Mouse (Mus musculus) kidney, postnatal 0 days (tissue): Measurements from ENCODE around the gene Kcna2. TPM values are rescaled to one million over a fixed set of nuclear protein-coding genes. Genes with fewer than 3 reads are reported as not detected.

ENCODE experiments used
- ATAC-seq: fragments of 200-750 bp; cut with Nextera tagmentation; replicated peaks from 2 replicates; pipeline ENCODE4 v1.8.0; 2017; ENCODE audit warnings: low read depth, moderate number of reproducible peaks, moderate TSS enrichment, moderate library complexity; ENCODE audit not compliant: low FRiP score
- DNase-seq: peaks from one replicate; pipeline ENCODE4 v3.0.0-alpha.2; 2016; ENCODE audit warnings: low spot score
- H3K27ac ChIP-seq: fragments of 300-500 bp; sonication (generic); 2 replicates; pipeline ENCODE4 v1.5.1; 2014; ENCODE audit warnings: mild to moderate bottlenecking
- H3K27me3 ChIP-seq: fragments of 300-500 bp; sonication (generic); 2 replicates; pipeline ENCODE4 v1.6.1; 2014; ENCODE audit warnings: low read length, mixed read lengths; ENCODE audit not compliant: insufficient read depth
- H3K36me3 ChIP-seq: fragments of 300-500 bp; sonication (generic); 2 replicates; pipeline ENCODE4 v1.6.1; 2014; ENCODE audit warnings: low read length, mixed read lengths; ENCODE audit not compliant: insufficient read depth
- H3K4me1 ChIP-seq: fragments of 300-500 bp; sonication (generic); replicated peaks from 2 replicates; pipeline ENCODE4 v1.6.1; 2014; ENCODE audit warnings: antibody characterized with exemption, low read length, mixed read lengths; ENCODE audit not compliant: insufficient read depth
- H3K4me2 ChIP-seq: fragments of 300-500 bp; sonication (generic); 2 replicates; pipeline ENCODE4 v1.6.1; 2014; ENCODE audit warnings: mild to moderate bottlenecking, low read length, moderate library complexity, mixed read lengths
- H3K4me3 ChIP-seq: fragments of 300-500 bp; sonication (generic); replicated peaks from 2 replicates; pipeline ENCODE4 v1.5.1; 2014; ENCODE audit warnings: low read depth, low read length
- H3K9ac ChIP-seq: fragments of 300-500 bp; sonication (generic); 2 replicates; pipeline ENCODE4 v1.6.1; 2014; ENCODE audit warnings: low read depth, low read length
- H3K9me3 ChIP-seq: fragments of 300-500 bp; sonication (generic); replicated peaks from 2 replicates; pipeline ENCODE4 v1.6.1; 2016; ENCODE audit warnings: low read length, inconsistent platforms, mixed read lengths
- CTCF ChIP-seq: IDR thresholded peaks from 2 replicates; pipeline ENCODE4 v1.5.1; 2016; ENCODE audit warnings: antibody characterized with exemption, low read depth, mild to moderate bottlenecking, moderate library complexity
- WGBS: fragments of 180-500 bp; shearing (Covaris S2); extraction: QIAGEN DNeasy Blood & Tissue Kit; methylation state at CpG from one replicate; pipeline ENCODE4 v1.1.7; 2014; 5-methylcytosine and 5-hydroxymethylcytosine counted together
- polyA plus RNA-seq: library from polyadenylated mRNA; unstranded; fragments of >200 nt; fragmentation: Nextera tagmentation; extraction: Ambion mirVana; gene quantifications from 2 replicates; pipeline ENCODE4 v1.2.1, GENCODE M21; 2015

The Kcna2 gene
- polyA plus RNA-seq, 1 experiment from 2014 or later: 0.03 TPM

- TF ChIP-seq CTCF: no peak
- Histone ChIP-seq H3K27me3 (no peaks in the 10 kb centered on the region), H3K9ac (no peak overlapping the region), H3K4me1 (no peaks in the 10 kb centered on the region; the same call in 1 of the 2 replicates), H3K4me2 (no peak overlapping the region), H3K27ac (no peak overlapping the region), H3K36me3 (no peaks in the 10 kb centered on the region), H3K9me3 (no peaks in the 10 kb centered on the region), H3K4me3 (no peak overlapping the region)
- WGBS: 31% methylated on average over 4 of the region's 4 CpGs
- DNase-seq: peak; percentile 31
- ATAC-seq: 0 out of 2 replicates have a peak, but pooled peaks have one; percentile 36
Measured at GRCm38 (mm10) chr3:107112498-107112897, 11.6 kb downstream of the Kcna2 start.

DNA sequence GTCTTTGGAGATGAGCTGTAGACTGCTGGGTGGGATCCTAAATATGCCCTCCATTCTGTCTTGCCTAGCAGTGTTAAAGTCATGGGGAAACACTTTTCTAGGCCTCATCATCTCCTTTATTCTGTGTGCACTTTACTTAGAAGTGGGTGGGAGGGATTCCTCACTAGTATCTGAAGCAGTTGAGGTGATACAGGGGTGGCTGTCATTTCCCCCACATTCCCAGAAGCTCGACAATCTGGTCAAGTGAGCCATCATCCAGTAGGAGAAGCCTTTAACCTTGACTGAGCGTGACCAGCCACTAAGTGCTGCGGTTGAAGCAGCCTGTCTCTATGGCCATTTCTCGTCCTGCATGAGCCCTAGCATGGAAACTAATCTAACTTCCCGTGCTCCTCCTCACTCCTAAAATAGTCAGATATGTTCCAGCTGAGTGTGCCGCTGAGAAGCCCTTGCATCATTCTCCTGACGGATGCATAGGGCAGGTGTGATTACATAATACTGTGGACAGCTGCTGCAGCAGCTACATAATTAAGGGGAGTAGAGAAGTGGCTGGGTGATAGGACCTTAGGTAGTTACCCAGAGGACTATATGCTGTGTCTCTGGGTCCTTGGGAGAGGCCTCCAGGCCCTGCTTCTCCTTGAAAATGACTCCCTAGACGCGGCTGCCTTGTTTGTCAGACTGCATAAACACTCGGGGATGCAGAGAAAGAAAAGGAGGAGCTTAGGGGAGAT lies 12.2 kb downstream of the Kcna2 start:
- 0 out of 2 replicates have a peak, but pooled peaks have one; percentile 36 for ATAC-seq
- no peak for DNase-seq
- no peaks in the 10 kb centered on the region for H3K36me3 ChIP-seq
- no peak for TF ChIP-seq CTCF
- H3K9ac ChIP-seq: no peak overlapping the region
- no peaks in the 10 kb centered on the region for H3K9me3 ChIP-seq
- H3K4me2 ChIP-seq: no peak overlapping the region
- no peaks in the 10 kb centered on the region; the same call in 1 of the 2 replicates for H3K4me1 ChIP-seq
- no peaks in the 10 kb centered on the region for H3K27me3 ChIP-seq
- no peak overlapping the region for H3K4me3 ChIP-seq
- no peak overlapping the region for H3K27ac ChIP-seq
- 38% methylated on average over 10 of the region's 10 CpGs for WGBS

DNA sequence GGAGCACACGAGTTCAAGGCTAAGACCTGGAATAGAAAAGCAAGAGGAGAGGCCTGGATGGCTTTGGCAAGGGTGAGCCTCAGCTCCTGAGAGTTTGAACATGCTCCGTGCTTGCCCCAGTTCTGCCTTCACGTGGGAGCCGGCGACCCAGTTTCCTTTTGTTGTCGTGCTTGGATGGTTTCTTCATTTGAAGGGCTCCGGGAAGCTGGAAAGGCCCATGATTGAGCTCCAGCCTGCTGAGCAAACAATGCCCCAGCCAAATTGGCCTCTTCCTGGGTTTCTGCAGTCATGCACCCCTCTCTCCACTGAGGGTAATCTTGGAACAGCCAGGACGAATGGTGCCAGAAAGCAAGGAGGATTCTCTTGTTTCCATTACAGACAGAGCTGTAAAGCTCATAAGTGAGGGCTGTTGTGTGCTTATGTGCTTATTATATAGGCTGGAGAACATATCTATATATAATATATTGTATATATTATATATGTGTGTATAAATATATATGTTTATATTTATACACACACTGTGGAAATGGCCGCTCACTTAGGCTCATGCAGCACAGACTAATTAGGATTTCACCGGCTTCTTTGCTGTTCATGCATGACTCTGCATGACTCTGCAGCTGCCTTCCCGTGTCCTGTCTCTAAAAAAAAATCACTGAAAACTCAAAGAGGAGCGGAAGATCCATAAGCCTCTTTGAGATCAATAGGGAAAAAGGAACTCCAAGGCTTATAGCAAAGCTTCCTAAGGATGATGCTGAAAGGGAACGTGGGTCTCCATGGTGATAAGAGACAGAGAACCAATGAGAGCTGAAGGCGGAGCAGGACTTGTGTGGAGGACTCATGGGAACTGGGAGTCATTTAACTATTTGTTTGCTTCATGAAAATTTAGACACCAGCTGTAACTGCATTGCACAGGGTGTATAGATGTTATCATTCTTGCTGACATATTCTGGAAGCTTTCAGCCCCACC lies 13.1 kb downstream of the Kcna2 start:
- TF ChIP-seq CTCF: no peak
- no peak overlapping the region for H3K9ac ChIP-seq
- H3K36me3 ChIP-seq: no peaks in the 10 kb centered on the region
- ATAC-seq (no peak; the same call in 1 of the 2 replicates), DNase-seq (peak; percentile 21)
- H3K4me2 ChIP-seq: no peak overlapping the region
- H3K9me3 ChIP-seq: no peaks in the 10 kb centered on the region
- H3K4me1 ChIP-seq: no peaks in the 10 kb centered on the region; the same call in 1 of the 2 replicates
- no peak overlapping the region for H3K4me3 ChIP-seq
- H3K27me3 ChIP-seq: no peaks in the 10 kb centered on the region
- WGBS: 34% methylated on average over 14 of the region's 14 CpGs
- H3K27ac ChIP-seq: no peak overlapping the region

DNA sequence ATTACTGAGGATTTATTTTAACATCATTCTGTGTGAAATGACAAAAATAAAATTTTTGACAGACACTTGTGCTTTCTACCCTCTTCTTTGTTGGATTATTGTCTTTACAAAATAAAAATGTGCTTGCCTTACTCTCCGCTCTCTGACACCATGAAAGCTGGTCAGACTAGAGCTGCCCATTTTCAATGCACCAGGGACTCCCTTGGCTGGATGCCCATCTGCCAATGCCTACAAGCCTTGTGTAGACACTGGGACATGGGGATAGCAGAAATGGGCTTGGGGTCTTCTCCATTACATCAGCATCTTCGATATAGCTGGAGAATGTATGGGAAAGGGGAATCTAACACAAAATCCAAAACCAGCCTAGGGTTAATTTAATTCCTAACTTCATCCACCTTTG lies 14.0 kb downstream of the Kcna2 start:
- TF ChIP-seq CTCF: no peak
- Histone ChIP-seq H3K4me1 (no peaks in the 10 kb centered on the region; the same call in 1 of the 2 replicates), H3K9me3 (no peaks in the 10 kb centered on the region), H3K27ac (no peak overlapping the region), H3K27me3 (no peaks in the 10 kb centered on the region), H3K4me3 (no peak overlapping the region), H3K4me2 (no peak overlapping the region), H3K9ac (no peak overlapping the region), H3K36me3 (no peaks in the 10 kb centered on the region)
- DNase-seq: no peak
- no peak for ATAC-seq
- WGBS: 91% methylated on average over 2 of the region's 2 CpGs

GRCm38 (mm10) chr3:107115746-107116145 lies 14.8 kb downstream of the Kcna2 start:
- Histone ChIP-seq H3K9me3 (no peaks in the 10 kb centered on the region), H3K27me3 (no peaks in the 10 kb centered on the region), H3K4me2 (no peak overlapping the region), H3K27ac (no peak overlapping the region), H3K9ac (no peak overlapping the region), H3K4me1 (no peaks in the 10 kb centered on the region; the same call in 1 of the 2 replicates), H3K4me3 (no peak overlapping the region), H3K36me3 (no peaks in the 10 kb centered on the region)
- ATAC-seq (no peak), DNase-seq (no peak)
- WGBS: 81% methylated on average over 2 of the region's 2 CpGs
- no peak for TF ChIP-seq CTCF

- H3K27me3 ChIP-seq: no peaks in the 10 kb centered on the region
- no peaks in the 10 kb centered on the region for H3K36me3 ChIP-seq
- no peak overlapping the region for H3K4me2 ChIP-seq
- no peak for TF ChIP-seq CTCF
- ATAC-seq: no peak
- no peak overlapping the region for H3K4me3 ChIP-seq
- WGBS: 90% methylated on average over 2 of the region's 2 CpGs
- DNase-seq: no peak
- H3K4me1 ChIP-seq: no peaks in the 10 kb centered on the region
- H3K9ac ChIP-seq: no peak overlapping the region
- H3K9me3 ChIP-seq: no peaks in the 10 kb centered on the region
- H3K27ac ChIP-seq: no peak overlapping the region
Measured at GRCm38 (mm10) chr3:107119864-107120564, 19.1 kb downstream of the Kcna2 start.
